Mouse (Mus musculus): ENCODE results near the gene Plcl1.
"Not testable (repeated sequence)": the region's sequence is repeated elsewhere in the genome, so short reads cannot be mapped to it uniquely, and the experiment has no call there.

The Plcl1 gene

DNA sequence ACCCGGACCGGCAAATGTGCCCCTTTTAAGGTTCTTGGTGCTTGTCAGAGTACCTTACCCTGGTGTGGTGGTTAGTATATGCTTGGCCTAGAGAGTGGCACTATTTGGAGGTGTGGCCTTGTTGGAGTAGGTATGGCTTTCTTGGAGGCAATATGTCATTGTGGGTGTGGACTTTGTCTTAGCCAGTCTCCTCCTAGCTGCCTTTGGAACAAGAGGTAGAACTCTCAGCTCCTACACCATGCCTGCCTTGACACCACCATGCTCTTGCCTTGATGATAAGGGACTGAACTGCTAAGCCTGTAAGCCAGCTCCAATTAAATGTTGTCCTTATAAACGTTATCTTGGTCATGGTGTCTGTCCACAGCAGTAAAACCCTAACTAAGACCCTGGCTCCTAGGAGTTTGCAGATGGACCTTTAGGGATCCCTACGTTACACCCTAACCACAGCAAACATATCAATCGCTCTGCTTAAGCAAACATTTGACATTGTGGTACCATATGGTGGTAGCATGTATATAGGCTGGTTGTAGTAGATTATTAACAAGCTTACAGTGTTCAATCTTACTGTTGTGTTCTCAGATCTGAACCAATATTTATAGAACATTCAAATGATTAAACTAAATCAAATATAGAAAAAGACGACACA is 39.4 kb downstream of the Plcl1 start:
- no peak for DNase-seq

DNA sequence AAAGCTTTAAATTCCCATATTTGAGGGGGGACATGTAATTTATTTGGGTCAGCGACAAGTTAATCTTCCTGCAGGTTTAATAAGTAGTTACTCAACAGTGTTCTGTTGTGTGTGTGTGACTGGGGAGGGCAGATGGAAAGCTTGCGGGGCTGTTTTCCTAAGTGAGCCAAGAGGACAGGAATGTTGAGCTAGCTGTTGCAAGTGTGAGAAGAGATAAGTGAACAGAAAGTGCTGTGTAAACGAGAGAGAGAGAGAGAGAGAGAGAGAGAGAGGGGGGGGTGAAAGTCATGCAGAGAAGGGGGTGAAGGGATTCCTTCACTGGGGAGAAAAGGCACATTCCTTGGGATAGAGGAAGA is 39.9 kb downstream of the Plcl1 start:
- DNase-seq: no peak

DNA sequence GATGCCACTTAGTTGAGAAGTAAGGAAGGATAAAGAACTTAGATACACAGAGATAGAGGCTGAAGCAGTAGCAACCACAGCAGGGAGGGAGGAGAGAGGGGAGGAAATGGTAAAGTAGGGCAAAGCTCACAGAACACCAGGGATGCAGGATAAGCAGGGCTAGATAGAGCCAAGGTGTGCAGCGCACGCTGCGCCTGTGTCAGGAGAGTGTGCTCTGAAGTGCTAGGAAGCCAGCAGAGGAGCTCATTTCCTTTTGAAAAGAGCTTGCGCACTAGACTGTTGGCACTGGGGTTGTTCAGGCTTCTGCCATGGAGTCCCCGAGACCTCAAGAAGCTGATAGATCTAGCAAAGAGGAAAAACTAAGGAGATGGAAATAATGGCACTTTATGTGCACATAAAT is 40.6 kb downstream of the Plcl1 start:
- DNase-seq: no peak

DNA sequence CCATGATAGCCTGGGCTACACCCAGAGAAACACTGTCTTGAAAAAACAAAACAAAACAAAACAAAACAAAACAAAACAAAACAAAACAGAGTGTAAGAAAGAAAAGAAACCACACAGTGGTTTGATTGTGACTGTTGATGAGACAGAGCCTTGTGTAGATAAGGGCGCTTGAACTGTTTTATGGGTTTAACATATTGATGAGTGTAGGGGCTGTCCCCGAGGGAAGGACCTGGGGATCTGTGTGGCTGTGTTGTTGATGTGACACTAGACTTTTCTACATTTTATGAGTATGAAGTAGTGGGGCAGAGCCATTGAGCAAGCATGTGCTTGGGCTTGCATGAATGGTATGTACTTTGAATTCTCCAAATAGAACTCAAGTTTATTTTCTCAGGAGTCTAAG is 41.2 kb downstream of the Plcl1 start:
- no peak for DNase-seq

DNA sequence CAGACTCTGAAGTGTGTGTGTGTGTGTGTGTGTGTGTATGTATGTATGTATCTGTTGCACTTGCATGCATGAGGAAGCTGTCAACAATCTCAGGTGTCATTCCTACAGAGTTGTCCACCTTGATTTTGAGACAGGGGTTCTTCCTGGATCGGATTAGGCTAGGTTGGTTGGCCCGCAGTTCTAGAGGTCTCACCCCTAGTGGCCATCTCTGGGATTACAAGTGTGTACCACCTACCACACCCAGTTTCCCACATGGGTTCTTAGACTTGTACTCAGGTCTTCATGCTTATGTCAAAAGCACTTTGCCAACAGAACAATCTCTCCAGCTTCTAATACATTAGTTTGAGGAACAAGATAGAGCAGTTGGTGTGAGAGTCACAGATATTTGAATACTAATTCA is 41.9 kb downstream of the Plcl1 start:
- no peak for DNase-seq

DNA sequence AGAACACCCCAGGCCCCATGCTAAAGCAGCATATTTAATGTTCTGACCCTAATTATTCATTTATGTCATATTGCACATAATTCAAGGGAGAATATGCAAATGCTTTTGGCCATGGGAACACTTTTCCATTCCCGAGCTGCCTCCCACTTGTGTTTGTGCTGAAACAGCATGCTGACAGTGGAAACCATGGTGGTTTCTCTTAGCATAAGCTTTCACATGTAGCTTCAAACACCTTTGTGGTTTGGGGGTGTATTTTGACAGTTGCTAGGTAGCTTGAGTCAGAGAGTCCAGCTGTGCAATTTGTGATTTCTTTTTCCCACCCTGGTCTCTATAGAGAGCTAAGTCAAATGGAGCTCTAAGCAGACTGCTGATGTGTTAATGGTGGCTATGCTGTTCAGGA is 42.4 kb downstream of the Plcl1 start:
- DNase-seq: no peak

DNA sequence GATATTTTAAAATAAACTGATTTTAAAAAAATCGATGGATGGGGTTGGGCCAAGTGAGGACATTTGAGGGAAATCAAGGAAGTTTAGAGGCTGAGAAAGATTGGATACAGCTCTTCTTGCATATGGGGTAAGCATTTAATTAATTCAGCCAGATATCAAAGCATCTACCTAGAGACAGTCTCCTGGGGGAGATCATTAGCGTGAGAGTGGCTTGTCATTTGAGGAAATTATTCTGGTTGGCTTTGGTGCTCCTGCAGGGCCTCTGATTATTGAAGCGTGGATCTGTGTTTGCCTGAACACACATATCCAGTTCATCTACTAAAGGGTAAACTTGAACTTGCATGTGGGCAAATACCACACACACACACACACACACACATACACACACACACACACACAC is 44.1 kb downstream of the Plcl1 start:
- no peak for DNase-seq

DNA sequence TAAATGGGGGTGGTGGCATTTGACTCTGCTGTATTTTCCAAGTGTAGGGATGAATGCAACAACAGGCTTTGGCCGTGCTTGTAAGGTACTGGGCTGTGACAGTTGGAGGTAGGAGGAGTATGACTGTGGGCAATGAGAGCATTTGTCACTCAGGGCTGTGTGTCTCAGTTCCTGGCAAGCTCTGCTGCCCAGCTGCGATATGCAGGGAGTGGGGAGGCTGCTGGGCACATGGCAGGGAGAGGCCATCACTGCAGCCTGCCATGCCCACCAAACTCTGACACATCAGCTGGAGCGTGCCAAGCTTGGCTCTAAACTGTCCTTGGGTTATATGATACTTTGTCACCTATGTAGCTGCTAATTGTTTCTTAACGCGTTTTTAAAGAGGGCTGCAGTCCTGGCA is 48.4 kb downstream of the Plcl1 start:
- DNase-seq: peak; percentile 7 to 11

DNA sequence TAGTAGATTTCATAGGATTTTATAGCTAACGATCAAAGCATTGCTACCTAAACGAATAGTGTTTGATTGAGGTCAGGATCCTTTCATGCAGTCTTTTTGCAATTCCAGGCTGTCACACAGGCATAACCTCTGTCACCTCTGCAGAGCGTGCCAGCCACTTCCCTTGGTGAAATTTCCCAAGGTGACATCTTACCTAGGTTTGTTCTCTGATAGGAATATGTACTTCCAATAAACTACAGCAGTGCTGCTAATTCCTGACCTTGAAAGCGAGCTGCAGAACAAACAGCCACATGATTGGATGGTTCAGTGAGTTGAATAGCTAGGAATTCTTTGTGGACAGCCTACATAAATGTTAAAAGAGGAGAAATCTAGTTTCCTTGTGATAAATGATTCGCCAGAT is 56.6 kb downstream of the Plcl1 start:
- no peak for DNase-seq

DNA sequence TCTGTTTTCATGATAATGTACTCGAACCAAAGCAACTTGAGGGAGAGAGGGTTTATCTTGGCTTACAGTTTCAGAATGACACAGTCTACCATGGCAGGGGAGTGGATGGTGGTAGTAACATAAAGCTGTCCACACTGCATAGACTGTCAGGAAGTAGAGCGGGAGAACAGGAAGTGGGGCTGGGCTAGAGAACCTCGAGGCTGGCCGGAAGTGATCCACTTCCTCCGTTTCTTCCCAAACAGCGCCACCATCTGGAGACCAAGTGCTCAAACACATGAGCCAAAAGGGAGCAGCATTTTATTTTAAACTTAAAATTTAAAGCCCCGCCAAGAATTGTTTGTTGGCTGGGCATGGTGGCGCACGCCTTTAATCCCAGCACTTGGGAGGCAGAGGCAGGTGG is 68.0 kb downstream of the Plcl1 start:
- DNase-seq: no peak

DNA sequence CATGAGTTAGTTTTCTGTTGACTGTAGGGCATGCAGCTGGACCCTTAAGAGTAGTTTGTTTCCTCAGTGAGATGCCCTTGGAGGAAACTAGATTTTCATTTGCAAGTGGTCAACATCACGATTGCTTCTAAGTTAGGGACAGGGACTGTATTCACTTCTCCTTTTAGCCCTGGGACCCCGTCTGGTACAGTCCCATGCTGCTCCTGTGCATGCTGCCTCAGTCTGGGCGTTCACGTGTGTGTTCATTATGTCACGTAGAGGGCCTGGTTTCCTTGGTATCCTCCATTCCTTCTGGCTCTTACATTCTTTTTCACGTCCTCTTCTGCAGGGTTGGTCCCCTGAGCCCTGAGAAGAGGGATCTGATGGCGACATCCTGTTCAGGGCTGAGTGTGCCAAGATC is 69.3 kb downstream of the Plcl1 start:
- DNase-seq: no peak

DNA sequence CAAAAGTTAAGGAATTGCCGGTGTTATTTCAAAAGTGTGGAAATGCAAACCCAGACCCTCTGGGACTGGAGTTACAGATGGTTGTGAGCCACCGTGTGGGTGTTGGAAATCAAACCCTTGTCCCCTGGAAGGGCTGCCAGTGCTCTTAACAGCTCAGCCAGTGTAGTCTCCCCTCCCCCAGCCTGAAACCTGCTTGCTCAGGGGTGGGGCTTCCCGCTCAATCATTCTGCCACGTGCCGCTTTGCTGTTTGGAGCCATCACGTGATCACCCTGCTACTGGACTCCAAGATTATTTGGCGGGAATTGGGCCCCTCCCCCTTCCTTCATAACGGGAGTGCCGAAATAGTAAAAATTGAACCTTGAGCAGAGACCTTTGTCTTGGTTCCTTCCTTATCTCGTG is 81.7 kb downstream of the Plcl1 start:
- not testable (repeated sequence) for DNase-seq

DNA sequence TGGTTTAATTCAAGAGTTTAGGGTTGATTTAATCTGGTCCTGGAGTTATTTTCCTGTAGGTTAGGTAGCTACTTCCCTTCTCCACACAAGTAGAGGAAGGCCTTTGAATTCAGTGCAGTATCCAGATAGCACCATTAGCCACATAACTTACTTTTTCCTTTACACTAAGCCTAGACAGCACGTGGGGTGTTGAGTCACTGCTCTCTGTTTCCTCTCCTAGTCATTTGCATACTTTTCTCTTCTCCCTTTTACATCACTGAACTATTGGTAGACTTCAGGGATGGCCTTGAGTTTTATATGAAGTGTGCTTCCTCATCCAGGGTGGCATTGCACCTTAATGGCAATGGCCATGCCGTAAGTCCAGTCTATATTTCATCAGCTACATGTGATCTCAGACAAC is 82.5 kb downstream of the Plcl1 start:
- DNase-seq: no peak

DNA sequence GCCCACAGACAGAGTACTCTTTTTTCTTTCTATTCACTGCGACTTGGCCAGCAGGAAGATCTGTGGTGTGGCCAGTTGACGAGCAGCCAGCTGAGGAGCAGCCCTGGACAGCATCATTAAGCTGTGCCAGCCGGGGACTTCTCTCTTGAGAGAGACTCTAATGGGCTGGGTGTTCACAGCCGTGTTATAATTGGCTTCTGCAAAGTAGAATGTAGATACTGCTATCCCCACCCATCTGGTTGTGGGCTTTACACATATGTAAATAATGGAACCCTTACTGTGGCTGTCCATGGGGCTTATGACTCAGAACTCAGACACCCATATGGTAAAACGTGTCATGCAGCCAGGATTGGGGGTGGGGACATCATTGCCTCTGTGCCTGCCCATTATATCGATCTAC is 83.6 kb downstream of the Plcl1 start:
- peak; percentile 23 to 24 for DNase-seq

DNA sequence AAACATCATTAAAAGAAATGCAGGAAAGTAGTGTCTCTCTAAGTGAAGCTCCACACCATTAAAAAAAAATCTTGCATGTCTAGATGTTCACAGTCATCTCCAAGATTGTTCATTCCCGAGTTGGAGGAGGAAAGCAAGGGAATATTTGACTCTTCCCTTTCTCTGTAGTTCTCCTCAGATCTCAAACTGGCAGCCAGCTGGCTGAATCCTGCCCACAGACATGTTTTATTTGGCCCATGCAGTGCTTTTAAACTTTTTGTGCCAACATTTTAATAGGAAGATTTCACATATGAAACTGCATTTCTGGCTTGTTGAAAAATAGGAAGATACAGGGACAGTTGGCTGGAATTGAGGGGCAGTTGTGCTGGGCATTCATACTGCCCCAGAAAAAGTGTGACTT is 94.2 kb downstream of the Plcl1 start:
- DNase-seq: no peak

DNA sequence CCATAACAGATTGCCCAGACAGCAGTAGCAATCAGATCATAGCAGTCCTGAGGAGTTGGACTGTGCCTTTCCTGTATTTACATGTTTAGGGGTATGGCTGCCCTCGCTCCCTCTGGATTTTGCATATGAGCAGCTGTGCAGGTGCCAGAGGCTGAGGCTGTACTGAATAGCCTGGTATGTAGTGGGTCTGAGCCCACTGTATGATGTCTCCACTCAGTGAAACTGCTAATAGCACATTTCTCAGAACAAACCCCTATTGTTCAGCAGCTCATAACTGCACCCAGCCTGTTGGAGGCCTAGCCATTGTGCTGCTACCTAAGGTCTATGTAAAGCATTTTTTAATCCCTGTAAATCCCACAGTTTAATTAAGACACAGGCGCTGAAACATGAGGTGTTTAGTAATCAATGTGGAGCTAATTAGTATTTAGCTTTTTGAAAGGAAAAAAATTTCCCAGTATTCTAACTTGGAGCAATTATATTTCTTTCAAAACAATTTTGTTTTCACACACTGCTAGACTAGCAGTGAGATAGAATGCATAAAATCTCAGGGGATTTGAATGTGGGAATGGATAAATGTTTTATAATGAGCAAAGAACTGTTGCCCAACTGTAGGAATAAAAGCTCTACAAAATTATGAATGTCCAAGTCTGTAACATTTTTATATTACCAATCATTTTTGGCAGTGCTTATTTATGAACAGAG is 95.4 kb downstream of the Plcl1 start:
- no peak for DNase-seq

DNA sequence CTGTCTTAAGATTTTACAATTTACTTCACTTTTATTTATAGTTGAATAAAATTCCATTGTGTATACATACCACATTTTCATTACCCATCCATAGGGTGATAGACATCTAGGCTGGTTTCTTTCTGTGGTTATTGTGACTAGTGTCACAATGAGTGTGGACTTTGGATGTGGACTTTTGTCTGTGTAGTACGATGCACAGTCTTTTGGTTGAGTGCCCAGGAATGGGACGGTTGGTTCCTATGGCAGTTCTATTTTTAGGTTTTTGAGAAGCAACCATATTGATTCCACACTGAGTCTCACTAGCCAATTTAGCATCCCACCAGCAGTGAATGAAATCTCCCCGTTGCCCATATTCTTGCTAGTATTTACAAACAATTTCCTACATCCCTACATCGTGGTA is 100.1 kb downstream of the Plcl1 start:
- DNase-seq: no peak

DNA sequence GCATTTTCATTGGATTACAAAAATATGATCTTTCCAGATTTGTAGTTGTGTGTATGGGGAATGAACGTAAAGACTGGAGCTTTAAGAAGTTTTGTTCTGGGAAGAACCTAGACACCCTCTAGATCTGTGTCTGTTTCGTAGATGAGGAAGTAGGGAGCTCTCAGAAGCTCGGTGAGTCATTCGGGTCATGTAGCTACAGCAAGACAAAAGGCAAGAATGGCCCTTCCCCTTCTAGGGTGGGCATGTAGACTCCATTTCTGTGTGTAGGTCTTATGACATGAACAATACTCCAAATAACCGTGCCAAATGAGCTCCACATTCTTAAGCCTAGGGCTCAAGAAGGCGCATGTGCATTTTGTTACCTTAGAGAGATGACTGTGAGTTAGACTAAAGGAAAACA is 101.3 kb downstream of the Plcl1 start:
- no peak for DNase-seq

DNA sequence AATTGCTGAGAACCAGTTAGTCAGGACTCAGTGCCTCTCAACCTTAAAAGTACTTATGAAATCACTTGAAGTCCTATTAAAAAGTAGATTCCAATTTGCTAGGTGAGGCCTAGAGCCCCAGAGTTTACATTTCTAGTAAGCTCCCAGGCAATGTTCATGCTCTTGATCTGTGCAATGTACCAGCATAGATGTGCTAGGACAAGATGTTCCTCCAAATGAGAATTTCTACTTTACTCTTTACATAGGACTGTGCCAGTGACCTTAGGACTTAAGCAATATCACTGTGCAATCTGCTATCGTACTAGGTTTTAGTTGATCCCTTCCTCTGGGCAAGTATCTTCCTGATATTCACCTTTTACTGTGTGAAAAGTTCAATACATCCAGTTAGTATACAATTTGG is 103.9 kb downstream of the Plcl1 start:
- DNase-seq: no peak

DNA sequence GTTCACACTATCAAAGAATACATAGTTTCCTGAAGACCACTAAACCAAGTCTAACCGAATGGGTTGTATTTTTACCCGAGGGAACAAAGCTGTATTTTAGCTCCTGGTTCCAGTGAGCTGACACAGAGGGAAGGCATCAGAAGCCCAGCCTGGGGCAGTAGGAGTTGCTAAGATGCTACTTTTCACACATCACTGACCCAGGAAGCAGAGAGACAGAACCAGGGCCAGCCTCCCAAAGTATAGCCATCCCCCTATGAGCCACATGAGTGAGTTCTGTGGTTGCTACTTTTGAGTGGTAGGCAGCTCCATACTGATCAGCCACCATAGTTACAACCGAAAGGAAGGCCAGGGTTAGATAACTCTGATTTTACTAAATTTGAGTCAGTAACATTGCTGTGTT is 106.4 kb downstream of the Plcl1 start:
- DNase-seq: no peak

DNA sequence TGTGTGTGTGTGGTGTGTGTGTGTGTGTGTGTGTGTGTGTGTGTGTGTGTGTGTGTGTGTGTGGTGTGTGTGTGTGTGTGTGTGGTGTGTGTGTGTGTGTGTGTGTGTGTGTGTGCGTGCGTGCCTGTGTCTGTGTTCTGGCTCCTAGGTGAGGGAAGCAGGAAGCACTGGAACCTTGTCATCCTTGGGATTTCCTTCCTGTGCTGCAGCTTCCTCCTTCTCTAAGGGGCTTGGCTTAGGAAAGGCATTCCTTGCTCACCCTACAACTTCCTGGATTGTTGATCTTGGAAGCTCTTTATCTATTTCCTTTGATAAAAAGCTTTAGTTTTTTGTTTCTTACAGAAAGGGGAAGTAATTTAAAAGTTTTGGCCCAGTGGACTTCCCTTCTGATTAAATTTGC is 107.1 kb downstream of the Plcl1 start:
- not testable (repeated sequence) for DNase-seq

DNA sequence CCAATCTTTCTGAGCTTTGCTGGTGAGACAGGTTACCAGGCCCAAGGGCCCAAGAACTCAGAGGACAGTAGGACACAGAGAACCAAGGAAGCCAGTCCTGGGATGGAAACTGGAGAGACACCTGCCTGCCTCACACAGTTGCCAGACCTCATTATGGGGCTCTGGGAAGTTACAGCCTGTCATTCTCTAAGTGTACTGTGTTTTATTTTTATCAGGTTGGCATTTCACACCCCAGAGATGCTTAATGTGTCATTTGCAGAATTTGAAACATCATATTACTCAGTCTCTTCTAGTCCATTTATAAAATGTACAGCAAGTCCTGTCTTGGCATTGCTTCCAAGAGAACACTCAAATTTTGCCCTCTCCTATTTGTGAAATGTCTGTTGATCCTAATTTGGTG is 111.5 kb downstream of the Plcl1 start:
- no peak for DNase-seq

DNA sequence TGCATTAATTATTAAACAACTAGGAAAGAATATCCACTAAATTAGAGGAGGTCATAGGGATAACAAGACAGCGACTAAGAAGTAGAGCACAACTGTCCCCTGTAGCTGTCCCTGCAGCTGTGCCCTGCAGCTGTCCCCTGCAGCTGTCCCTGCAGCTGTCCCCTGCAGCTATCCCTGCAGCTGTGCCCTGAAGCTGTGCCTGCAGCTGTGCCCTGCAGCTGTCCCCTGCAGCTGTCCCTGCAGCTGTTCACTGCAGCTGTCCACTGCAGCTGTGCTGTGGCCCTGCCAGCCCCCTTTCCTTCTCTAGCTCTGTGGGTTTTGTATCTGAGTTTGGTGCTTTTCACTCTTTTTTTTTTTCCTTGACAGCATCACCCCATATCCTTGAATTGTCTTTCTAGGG is 118.2 kb downstream of the Plcl1 start:
- DNase-seq: no peak

DNA sequence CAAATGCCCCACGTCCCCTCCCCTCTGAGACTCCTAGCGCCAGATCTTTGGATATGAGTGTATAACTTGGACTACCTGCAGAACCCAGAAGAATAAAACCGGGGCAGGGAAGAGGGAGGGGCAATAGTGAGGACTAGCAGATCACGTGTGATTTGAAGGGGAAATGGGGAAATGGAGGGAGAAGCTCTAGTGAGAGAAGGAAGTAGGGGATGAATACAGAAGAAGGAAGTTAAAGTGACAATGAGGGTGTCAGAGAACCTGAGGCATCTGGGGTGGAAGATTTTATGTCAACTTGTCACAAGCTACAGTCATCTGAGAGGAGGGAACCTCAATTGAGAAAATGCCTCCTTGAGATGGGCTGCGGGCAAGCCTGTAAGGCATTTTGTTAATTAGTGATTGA is 119.4 kb downstream of the Plcl1 start:
- no peak for DNase-seq

DNA sequence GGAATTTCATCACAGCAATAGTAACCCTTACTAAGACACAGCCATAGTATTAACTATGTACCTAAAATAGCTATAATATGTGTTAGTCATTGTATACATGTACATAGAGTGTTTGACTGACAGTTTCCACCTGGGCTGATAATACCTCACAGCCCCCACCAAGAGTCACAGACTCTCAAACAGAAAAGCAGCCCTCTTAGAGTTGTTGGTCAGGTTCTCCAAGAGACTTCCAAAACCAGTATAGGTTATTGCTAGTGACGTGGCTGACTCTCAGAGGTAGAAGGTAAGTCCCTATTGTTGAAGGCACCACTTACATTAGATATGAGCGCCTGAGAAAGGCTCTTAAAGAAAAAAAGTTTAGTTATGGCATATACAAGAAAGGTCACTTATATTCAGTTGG is 120.0 kb downstream of the Plcl1 start:
- DNase-seq: no peak
